Mouse (Mus musculus): Measurements from ENCODE around the gene Eif3d. TPM values are rescaled to one million over a fixed set of nuclear protein-coding genes. Genes with fewer than 3 reads are reported as not detected.

Eif3d gene
- 10 to 100 TPM; 77.3 to 96.3 TPM for total RNA-seq (2023)

GRCm38 (mm10) chr15:77970470-77971292 lies at the start of gene Eif3d:
Eif3d (minus strand) TSS chr15:77970813.

GRCm38 (mm10) chr15:77956404-77956901 lies 14.2 kb downstream of the Eif3d start, which contains the start of gene Foxred2:
Foxred2 (minus strand) TSS chr15:77956722.

GRCm38 (mm10) chr15:77928673-77929331 lies 41.8 kb downstream of the Eif3d start, which contains the start of gene Txn2:
Txn2 (minus strand) TSS chr15:77929006.

Other genes with a start within 250 kb of the Eif3d start
- gene Apol9b, start 241.8 kb downstream of the Eif3d start, total RNA-seq (2023), result not detected
- gene Apol8, start 213.8 kb downstream of the Eif3d start, total RNA-seq (2023), result 1 to 10 TPM; 5.5 to 8.4 TPM
- gene Myh9, start 128.6 kb downstream of the Eif3d start, total RNA-seq (2023), result 1,000 to 10,000 TPM; 1,406 to 1,473 TPM
- 10 to 100 TPM; 73.5 to 75.1 TPM for gene Txn2, start 41.8 kb downstream of the Eif3d start, total RNA-seq (2023)
- gene Foxred2, start 14.1 kb downstream of the Eif3d start, total RNA-seq (2023), result 10 to 100 TPM; 24.4 to 25.4 TPM
- gene Cacng2, start 149.2 kb upstream of the Eif3d start, total RNA-seq (2023), result not detected
- 10 to 100 TPM; 10.6 to 11.5 TPM for gene Ift27, start 203.3 kb upstream of the Eif3d start, total RNA-seq (2023)
- gene Pvalb, start 235.6 kb upstream of the Eif3d start, total RNA-seq (2023), result under 1 TPM in 1 of 2 experiments, not detected in 1; 0.61 TPM